Mouse (Mus musculus) C2C12 (cell line): ENCODE results near the gene Col15a1. TPM values are rescaled to one million over a fixed set of nuclear protein-coding genes. Genes with fewer than 3 reads are reported as not detected.

Experiments
- H3K27me3 ChIP-seq: one replicate; pipeline ENCODE4 v1.6.1; 2011; ENCODE audit not compliant: control insufficient read depth, insufficient read depth, insufficient read length
- H3K36me3 ChIP-seq: one replicate; pipeline ENCODE4 v1.6.1; 2011; ENCODE audit not compliant: control insufficient read depth, insufficient read depth
- H3K4me3 ChIP-seq: one replicate; pipeline ENCODE4 v1.5.1; 2011; ENCODE audit warnings: mild to moderate bottlenecking, control low read depth; ENCODE audit not compliant: poor library complexity, insufficient read depth, severe bottlenecking
- H3K79me2 ChIP-seq: one replicate; pipeline ENCODE4 v1.6.1; 2011; ENCODE audit not compliant: control insufficient read depth, insufficient read depth
- H3K79me3 ChIP-seq: one replicate; pipeline ENCODE4 v1.6.1; 2011; ENCODE audit warnings: low read depth, control low read depth
- H3ac ChIP-seq: one replicate; pipeline ENCODE3; 2011; ENCODE audit warnings: low read depth; ENCODE audit not compliant: control insufficient read depth, insufficient read length
- CEBPB ChIP-seq: IDR thresholded peaks from one replicate; pipeline ENCODE4 v1.6.1; 2011; ENCODE audit warnings: low read depth, mild to moderate bottlenecking, control low read depth, moderate library complexity
- CTCF ChIP-seq: IDR thresholded peaks from one replicate; pipeline ENCODE4 v1.5.1; 2011; ENCODE audit not compliant: control insufficient read depth, insufficient read depth, insufficient read length
- FOSL1 ChIP-seq: IDR thresholded peaks from one replicate; pipeline ENCODE4 v1.8.0; 2011; ENCODE audit warnings: mild to moderate bottlenecking, low read length; ENCODE audit not compliant: poor library complexity, insufficient read depth, severe bottlenecking
- MAX ChIP-seq: IDR thresholded peaks from one replicate; pipeline ENCODE4 v1.6.1; 2011; ENCODE audit warnings: mild to moderate bottlenecking, control low read depth
- MYOD1 ChIP-seq: IDR thresholded peaks from one replicate; pipeline ENCODE4 v1.6.1; 2011; ENCODE audit warnings: low read depth; ENCODE audit not compliant: control insufficient read depth, insufficient read length
- MYOG ChIP-seq: IDR thresholded peaks from one replicate; pipeline ENCODE4 v1.6.1; 2011; ENCODE audit not compliant: control insufficient read depth, insufficient read length; ENCODE audit errors: extremely low read depth
- USF1 ChIP-seq: IDR thresholded peaks from one replicate; pipeline ENCODE4 v1.6.1; 2011; ENCODE audit warnings: low read depth, mild to moderate bottlenecking, control low read depth, moderate library complexity
- polyA plus RNA-seq: library from polyadenylated mRNA; unstranded; fragments of >200 nt; fragmentation: generic; extraction: Trizol; gene quantifications from one replicate; pipeline ENCODE4 v1.2.1, GENCODE M21; 2012; ENCODE audit warnings: missing spikeins

Col15a1 gene
- polyA plus RNA-seq, 1 experiment: 0.05 TPM

GRCm38 (mm10) chr4:47261049-47261448 lies 53.1 kb downstream of the Col15a1 start:
- no peaks in the 10 kb centered on the region for H3K36me3 ChIP-seq
- H3K4me3 ChIP-seq: no peak overlapping the region
- peaks cover 27% of the 10 kb centered on the region for H3K27me3 ChIP-seq
- no peak for TF ChIP-seq FOSL1
- no peak for TF ChIP-seq MAX
- no peak for TF ChIP-seq CEBPB
- no peak for TF ChIP-seq MYOD1
- TF ChIP-seq MYOG: no peak
- H3K79me2 ChIP-seq: no peaks in the 10 kb centered on the region
- H3ac ChIP-seq: no peak overlapping the region
- H3K79me3 ChIP-seq: no peaks in the 10 kb centered on the region

- no peak overlapping the region for H3ac ChIP-seq
- H3K36me3 ChIP-seq: no peaks in the 10 kb centered on the region
- no peaks in the 10 kb centered on the region for H3K79me2 ChIP-seq
- H3K27me3 ChIP-seq: peaks cover 29% of the 10 kb centered on the region
- no peak overlapping the region for H3K4me3 ChIP-seq
- no peaks in the 10 kb centered on the region for H3K79me3 ChIP-seq
- TF ChIP-seq MYOD1 (no peak), MYOG (no peak), FOSL1 (no peak), USF1 (no peak), MAX (no peak), CEBPB (no peak), CTCF (no peak)
These were observed 54.0 kb downstream of the Col15a1 start for GRCm38 (mm10) chr4:47261919-47262318.

GRCm38 (mm10) chr4:47265555-47265954 lies 57.6 kb downstream of the Col15a1 start:
- peaks cover 17% of the 10 kb centered on the region for H3K27me3 ChIP-seq

GRCm38 (mm10) chr4:47272452-47273130 lies 64.6 kb downstream of the Col15a1 start:
- Histone ChIP-seq H3ac (no peak overlapping the region), H3K4me3 (no peak overlapping the region), H3K36me3 (no peaks in the 10 kb centered on the region), H3K79me2 (no peaks in the 10 kb centered on the region), H3K79me3 (no peaks in the 10 kb centered on the region), H3K27me3 (peaks cover 18% of the 10 kb centered on the region)
- TF ChIP-seq CTCF (no peak), USF1 (no peak), CEBPB (no peak)

More at GRCm38 (mm10) chr4:47265555-47265954, 57.6 kb downstream of the Col15a1 start:
- H3K79me2 ChIP-seq: no peaks in the 10 kb centered on the region
- no peak overlapping the region for H3K4me3 ChIP-seq
- no peaks in the 10 kb centered on the region for H3K36me3 ChIP-seq
- TF ChIP-seq CTCF: no peak
- no peak for TF ChIP-seq MAX
- TF ChIP-seq MYOG: no peak
- TF ChIP-seq FOSL1: no peak
- no peak for TF ChIP-seq USF1
- TF ChIP-seq CEBPB: no peak
- TF ChIP-seq MYOD1: no peak
- H3ac ChIP-seq: no peak overlapping the region
- no peaks in the 10 kb centered on the region for H3K79me3 ChIP-seq

- Histone ChIP-seq H3ac (no peak overlapping the region), H3K79me2 (no peaks in the 10 kb centered on the region), H3K4me3 (no peak overlapping the region), H3K27me3 (peaks cover 18% of the 10 kb centered on the region), H3K79me3 (no peaks in the 10 kb centered on the region), H3K36me3 (no peaks in the 10 kb centered on the region)
- TF ChIP-seq USF1 (no peak), CEBPB (no peak), MYOD1 (no peak), MAX (no peak), MYOG (no peak), FOSL1 (no peak), CTCF (no peak)
These were observed 65.8 kb downstream of the Col15a1 start for GRCm38 (mm10) chr4:47273795-47274194.

- TF ChIP-seq FOSL1 (no peak), USF1 (no peak), CEBPB (no peak), MAX (no peak), MYOD1 (no peak), CTCF (no peak), MYOG (no peak)
- Histone ChIP-seq H3ac (no peak overlapping the region), H3K27me3 (peaks cover 18% of the 10 kb centered on the region), H3K4me3 (no peak overlapping the region), H3K36me3 (no peaks in the 10 kb centered on the region), H3K79me2 (no peaks in the 10 kb centered on the region), H3K79me3 (no peaks in the 10 kb centered on the region)
These were observed 67.0 kb downstream of the Col15a1 start for GRCm38 (mm10) chr4:47274911-47275310.
